Mouse (Mus musculus) bone marrow macrophage, adult 2 months (primary cell): ENCODE measurements at regions not wholly inside any gene's neighbourhood (a gene's known extent, or its start where the extent isn't known, plus 50 kb on each side); places are given as distances from the start of the nearest gene placed in this dataset.

Source experiments
- H3K27ac ChIP-seq: 2 replicates; pipeline ENCODE4 v1.5.1; 2012; ENCODE audit warnings: low read depth, low read length; ENCODE audit not compliant: insufficient read depth
- H3K4me1 ChIP-seq: 2 replicates; pipeline ENCODE4 v1.6.1; 2012; ENCODE audit warnings: low read length; ENCODE audit not compliant: control insufficient read depth, insufficient read depth
- H3K4me3 ChIP-seq: 2 replicates; pipeline ENCODE4 v1.5.1; 2012; ENCODE audit warnings: mild to moderate bottlenecking, low read length, moderate library complexity; ENCODE audit not compliant: insufficient read depth
- CTCF ChIP-seq: IDR thresholded peaks from 2 replicates; pipeline ENCODE4 v1.5.1; 2012; ENCODE audit warnings: low read depth, mild to moderate bottlenecking, low read length, moderate library complexity
- POLR2A ChIP-seq: IDR thresholded peaks from 2 replicates; pipeline ENCODE4 v1.6.1; 2012; ENCODE audit warnings: mild to moderate bottlenecking, low read depth, low read length, borderline replicate concordance

GRCm38 (mm10) chr2:148245575-148245974 is 149.6 kb upstream of the Sstr4 start:
- Histone ChIP-seq H3K27ac (no peak overlapping the region), H3K4me1 (no peaks in the 10 kb centered on the region), H3K4me3 (no peak overlapping the region)
- no peak for TF ChIP-seq CTCF

GRCm38 (mm10) chr2:148250902-148251301 is 144.2 kb upstream of the Sstr4 start:
- H3K4me1 ChIP-seq = no peaks in the 10 kb centered on the region
- no peak overlapping the region for H3K27ac ChIP-seq
- H3K4me3 ChIP-seq = no peak overlapping the region
- TF ChIP-seq POLR2A = no peak
- TF ChIP-seq CTCF = no peak

- no peaks in the 10 kb centered on the region for H3K4me1 ChIP-seq
- H3K27ac ChIP-seq = no peak overlapping the region
- no peak overlapping the region for H3K4me3 ChIP-seq
- TF ChIP-seq CTCF (no peak), POLR2A (no peak)
Measured at GRCm38 (mm10) chr2:148255662-148256061, 139.5 kb upstream of the Sstr4 start.

GRCm38 (mm10) chr2:148264111-148264730 is 130.9 kb upstream of the Sstr4 start:
- Histone ChIP-seq H3K27ac (no peak overlapping the region), H3K4me3 (no peak overlapping the region), H3K4me1 (no peaks in the 10 kb centered on the region)
- TF ChIP-seq CTCF (no peak), POLR2A (no peak)

- Histone ChIP-seq H3K4me1 (no peaks in the 10 kb centered on the region), H3K27ac (no peak overlapping the region), H3K4me3 (no peak overlapping the region)
- no peak for TF ChIP-seq POLR2A
Measured at GRCm38 (mm10) chr2:148279200-148279599, 115.9 kb upstream of the Sstr4 start.

- TF ChIP-seq POLR2A = no peak
- TF ChIP-seq CTCF = no peak
- Histone ChIP-seq H3K27ac (no peak overlapping the region), H3K4me1 (no peaks in the 10 kb centered on the region), H3K4me3 (no peak overlapping the region)
Measured at GRCm38 (mm10) chr2:148290326-148290725, 104.8 kb upstream of the Sstr4 start.

GRCm38 (mm10) chr2:148292442-148292841 is 102.7 kb upstream of the Sstr4 start:
- Histone ChIP-seq H3K4me3 (no peak overlapping the region), H3K27ac (no peak overlapping the region), H3K4me1 (no peaks in the 10 kb centered on the region)
- no peak for TF ChIP-seq CTCF
- TF ChIP-seq POLR2A = no peak

GRCm38 (mm10) chr2:148292895-148293294 is 102.2 kb upstream of the Sstr4 start:
- no peak for TF ChIP-seq CTCF
- no peak for TF ChIP-seq POLR2A
- Histone ChIP-seq H3K4me3 (no peak overlapping the region), H3K4me1 (no peaks in the 10 kb centered on the region), H3K27ac (no peak overlapping the region)

- TF ChIP-seq CTCF = no peak
- no peak for TF ChIP-seq POLR2A
- no peaks in the 10 kb centered on the region for H3K4me1 ChIP-seq
- no peak overlapping the region for H3K27ac ChIP-seq
- H3K4me3 ChIP-seq = no peak overlapping the region
Measured at GRCm38 (mm10) chr2:148300879-148301278, 94.3 kb upstream of the Sstr4 start.

GRCm38 (mm10) chr2:148312255-148312654 is 82.9 kb upstream of the Sstr4 start:
- no peaks in the 10 kb centered on the region for H3K4me1 ChIP-seq
- no peak for TF ChIP-seq CTCF
- TF ChIP-seq POLR2A = no peak
- no peak overlapping the region for H3K4me3 ChIP-seq
- no peak overlapping the region for H3K27ac ChIP-seq

- no peak overlapping the region for H3K27ac ChIP-seq
- H3K4me1 ChIP-seq = no peaks in the 10 kb centered on the region
- TF ChIP-seq CTCF = no peak
- TF ChIP-seq POLR2A = no peak
- no peak overlapping the region for H3K4me3 ChIP-seq
Measured at GRCm38 (mm10) chr2:148320896-148321295, 74.2 kb upstream of the Sstr4 start.
